Mouse (Mus musculus) 3T3-L1 (cell line): ENCODE measurements around the gene Dapp1.

Experiments
- DNase-seq: peaks from one replicate; pipeline ENCODE4 v3.0.0-alpha.2; 2015; ENCODE audit warnings: low read depth, low spot score

Gene Dapp1

DNA sequence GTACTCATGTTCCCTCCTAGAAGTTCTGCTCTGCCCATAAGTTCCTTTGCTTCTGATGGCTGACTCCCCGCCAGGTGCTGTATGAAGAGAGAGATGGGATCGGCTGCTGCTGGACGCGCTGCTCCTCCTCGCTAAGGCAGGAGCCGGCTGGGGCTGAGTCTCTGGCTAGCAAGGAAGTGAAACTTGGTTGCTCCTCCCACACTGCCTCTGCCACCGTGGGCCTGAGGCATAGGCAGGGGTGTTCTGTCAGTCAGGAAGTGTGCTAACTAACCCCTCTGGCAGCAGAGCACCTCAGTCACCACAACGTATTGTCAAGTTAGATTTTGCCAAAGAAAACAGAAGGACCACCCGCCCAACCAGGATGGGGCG is at the start of gene Dapp1:
TSS of gene Dapp1 (minus strand) at position 164 of the 369 bp plus-strand sequence.
- DNase-seq = peak; percentile 81

DNA sequence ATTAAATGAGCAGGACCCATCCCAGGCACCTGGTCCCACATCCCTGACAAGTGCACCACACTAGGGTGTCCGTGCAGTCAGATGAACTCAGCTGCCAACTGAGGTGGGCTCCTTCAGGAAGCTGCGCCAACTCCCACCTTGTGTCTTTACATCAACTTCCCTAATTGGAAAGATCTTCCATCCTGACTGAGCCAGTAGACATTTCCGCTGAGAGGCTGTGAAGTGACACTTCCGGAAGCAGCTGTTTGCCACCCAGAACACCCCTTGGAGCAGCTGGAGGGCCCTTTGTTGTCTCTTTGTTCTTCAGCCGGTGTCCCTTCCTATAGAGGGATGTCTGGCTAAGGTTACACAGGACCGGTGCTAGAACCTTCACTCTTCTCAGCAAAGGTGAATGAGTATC is 49.2 kb upstream of the Dapp1 start:
- DNase-seq = no peak

DNA sequence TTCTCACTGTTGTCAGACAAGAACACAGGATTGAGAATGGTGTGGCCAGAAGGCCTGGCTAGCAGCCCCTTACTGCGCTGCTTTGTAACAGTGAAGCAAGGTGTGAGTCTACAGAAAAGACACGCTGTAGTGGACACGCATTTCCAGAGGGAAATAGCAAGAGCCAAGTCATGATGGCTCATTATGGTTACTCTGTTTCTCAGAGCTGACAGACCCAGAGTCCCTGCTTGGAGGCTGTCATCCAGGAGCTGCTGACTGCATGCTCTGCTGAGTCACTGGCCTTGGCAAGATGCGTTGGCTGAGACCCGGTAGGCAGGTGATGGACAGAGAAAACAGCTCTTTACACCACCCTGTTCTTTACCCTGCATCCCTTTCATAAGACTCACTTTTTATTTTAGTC is 48.0 kb upstream of the Dapp1 start:
- DNase-seq = peak; percentile 83

DNA sequence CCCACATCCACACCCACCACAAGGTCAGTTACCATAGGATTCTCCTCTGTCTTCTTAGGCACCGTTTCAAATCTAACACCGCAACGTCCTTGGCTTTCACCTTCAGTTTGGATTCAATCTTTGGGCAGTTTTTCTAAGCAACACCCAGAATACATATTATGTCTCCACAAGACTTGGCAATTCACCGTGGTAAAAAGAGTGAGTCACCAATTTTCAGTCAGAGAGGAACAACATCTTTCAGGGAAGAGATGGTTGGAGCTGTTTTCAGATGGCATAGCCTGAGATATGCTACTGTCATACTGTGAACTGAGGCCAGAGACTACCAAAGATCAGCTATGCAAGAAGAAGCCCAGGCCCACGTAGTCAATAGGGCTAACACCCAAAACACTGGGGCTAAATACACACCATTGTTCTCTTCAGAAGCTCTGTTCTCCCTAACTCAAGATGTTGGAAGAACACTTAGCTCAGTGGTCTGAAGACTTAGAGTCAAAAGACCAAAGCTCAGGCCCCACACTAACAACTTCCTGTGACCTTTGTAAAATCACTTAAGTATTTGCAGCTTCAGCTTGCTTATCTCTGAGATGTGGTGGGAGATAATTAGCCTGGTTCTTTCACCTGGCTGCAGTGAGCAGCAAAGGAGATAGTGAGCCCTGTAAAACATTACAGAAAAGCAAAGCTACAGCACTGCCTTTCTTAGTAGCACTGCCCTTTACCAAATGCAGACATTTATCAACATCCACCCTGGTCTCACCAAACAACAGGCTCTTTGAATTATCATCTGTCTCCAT is 46.4 kb upstream of the Dapp1 start:
- DNase-seq = peak; percentile 73

GRCm38 (mm10) chr3:138026286-138026685 is 44.9 kb upstream of the Dapp1 start:
- DNase-seq = no peak

GRCm38 (mm10) chr3:138022651-138023050 is 41.3 kb upstream of the Dapp1 start:
- no peak for DNase-seq

DNA sequence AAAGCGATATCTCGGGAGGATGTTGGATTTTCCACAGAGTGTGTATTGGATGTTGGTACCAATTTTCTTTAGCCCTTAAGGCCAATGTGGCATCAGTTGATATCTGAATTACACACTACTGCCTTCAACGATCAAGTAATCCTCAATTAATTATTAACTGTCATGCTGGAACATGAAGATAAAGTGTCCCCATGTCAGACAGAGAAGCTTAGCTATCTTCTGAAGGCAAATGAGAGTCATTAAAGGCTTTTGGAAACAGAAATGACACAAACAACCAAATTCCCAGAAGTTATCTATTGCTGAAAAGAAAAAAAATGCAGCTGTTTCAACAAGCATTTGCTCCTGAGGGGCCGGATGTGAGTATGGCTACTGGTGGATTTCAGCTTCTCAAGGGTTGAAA is 40.7 kb upstream of the Dapp1 start:
- no peak for DNase-seq

GRCm38 (mm10) chr3:138016810-138017209 is 35.5 kb upstream of the Dapp1 start:
- no peak for DNase-seq

GRCm38 (mm10) chr3:138014725-138015124 is 33.4 kb upstream of the Dapp1 start:
- DNase-seq = no peak

DNA sequence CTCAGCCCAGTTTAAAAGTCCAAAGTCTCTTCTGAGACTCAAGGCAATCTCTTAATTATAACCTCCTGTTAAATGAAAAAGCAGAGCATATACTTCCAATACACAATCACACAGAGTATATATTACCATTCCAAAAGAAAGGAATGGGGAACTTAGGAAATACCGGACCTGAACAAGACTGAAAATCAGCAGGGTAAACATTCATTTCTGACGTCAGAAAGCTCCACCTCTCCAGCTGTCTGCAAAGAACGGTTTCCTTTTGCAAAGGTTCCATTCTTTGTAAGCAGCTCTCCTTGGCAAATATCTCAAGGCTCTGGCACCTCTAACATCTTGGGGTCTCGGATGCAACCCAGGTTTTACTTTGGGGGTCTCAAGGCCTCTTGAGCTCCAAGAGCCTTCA is 31.0 kb upstream of the Dapp1 start:
- DNase-seq = no peak

GRCm38 (mm10) chr3:138008152-138008551 is 26.8 kb upstream of the Dapp1 start:
- DNase-seq = no peak

- DNase-seq = no peak
Observed at GRCm38 (mm10) chr3:138006896-138007295, 25.6 kb upstream of the Dapp1 start.

DNA sequence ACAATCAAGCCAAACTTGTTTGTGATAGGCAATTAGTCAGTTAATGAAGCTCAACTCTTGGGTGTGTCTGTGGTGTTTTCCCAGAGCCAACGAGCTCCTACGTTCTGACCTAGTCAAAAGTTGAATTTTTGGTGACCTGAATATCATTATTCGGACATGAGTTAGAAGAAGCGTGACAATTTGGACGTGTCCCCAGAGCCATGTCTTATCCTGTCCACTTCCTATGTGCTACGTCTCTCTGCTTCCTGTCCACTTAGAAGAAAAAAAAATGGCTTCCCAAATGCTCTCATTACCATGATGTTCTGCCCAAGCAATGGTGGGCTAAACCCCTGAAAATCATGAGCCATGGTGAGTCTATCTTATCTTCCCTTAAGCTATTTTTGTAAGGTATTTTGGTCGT is 21.9 kb upstream of the Dapp1 start:
- no peak for DNase-seq

DNA sequence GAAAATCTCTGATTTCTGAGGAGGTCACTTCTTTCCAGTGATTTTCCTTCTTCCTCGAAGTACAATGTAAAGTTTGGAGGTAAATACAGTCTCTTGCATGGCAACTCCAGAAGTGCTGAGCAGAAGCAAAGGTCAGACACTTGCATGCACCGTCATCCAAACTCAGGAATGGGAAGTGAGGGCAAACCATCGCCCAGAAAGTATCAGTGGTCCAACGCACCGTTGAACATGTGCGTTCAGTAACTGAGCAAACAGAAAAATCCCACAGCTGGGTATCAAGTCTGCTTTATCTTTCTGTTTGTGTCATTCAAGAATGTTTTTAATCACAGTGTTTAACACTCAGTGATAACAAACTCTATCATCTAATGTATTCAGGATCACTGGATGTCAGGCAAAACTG is 21.2 kb upstream of the Dapp1 start:
- DNase-seq = no peak

GRCm38 (mm10) chr3:138001865-138002264 is 20.5 kb upstream of the Dapp1 start:
- DNase-seq = no peak

DNA sequence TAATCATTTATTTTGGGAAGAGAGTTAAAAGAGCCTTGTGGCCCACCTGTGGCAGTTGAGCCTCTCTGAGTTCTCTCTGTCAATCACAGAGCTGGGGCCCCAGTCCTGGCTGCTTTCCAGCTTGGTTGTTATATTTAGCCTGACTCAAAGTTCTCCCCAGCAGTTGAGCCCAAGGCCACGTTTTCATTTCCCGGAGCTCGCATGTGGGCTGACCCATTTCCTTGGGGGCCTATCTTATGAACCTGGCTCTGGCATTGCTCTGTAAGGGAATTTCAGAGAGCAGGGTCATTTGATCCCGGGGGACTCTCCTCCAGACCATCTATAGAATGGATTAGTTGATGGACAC is 19.4 kb upstream of the Dapp1 start:
- DNase-seq = peak; percentile 22

DNA sequence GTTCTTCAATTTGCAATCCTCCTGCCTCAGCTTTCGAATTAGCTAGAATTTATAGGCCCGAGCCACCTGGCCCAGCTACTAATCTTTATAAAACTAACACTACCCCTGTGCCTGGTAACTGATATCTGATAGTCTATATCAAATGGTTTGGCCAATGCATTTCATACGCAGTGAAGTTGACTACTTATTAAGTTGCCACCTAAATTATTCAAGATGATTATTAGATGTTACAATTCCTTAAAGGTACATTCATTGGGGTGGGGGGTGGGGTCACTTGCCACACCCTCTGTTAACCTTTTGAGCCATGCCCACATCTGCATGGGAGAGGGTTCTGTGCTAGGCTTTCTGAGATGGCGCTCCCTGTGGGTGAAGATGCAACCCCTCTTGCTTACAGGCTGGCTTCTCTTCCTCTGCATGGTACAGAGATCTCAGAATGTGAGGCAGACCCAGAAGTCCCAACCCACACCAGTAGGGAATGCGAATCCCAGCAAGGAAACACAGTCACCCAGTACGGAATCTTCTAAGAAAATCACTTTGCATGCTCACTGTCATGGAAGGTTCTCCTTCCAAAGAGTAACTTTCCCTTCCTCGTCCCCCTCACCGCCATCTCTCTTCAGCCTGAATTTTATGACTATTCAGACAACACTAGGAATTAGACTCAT is 18.8 kb upstream of the Dapp1 start:
- no peak for DNase-seq

- DNase-seq = no peak
Observed at GRCm38 (mm10) chr3:137999224-137999790, 18.0 kb upstream of the Dapp1 start.

- DNase-seq = no peak
Observed at GRCm38 (mm10) chr3:137998491-137999223, 17.3 kb upstream of the Dapp1 start.

DNA sequence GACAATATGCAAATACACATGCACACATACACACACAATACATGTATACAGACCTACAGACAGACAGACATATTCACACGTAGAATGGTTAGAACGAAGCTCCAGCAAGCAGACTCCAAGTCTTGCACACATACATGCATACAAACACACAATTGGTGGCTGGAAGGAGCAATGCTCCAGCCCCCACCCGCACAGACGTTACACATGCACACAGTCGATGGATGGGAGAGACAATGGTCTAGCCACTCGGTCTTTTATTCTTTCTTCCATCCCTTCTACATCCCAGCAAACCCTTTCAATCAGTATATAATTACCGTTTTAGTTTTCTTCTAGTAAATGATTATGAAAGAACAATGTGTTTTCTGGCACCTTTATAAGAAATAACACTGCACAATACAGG is 14.1 kb upstream of the Dapp1 start:
- DNase-seq = no peak

DNA sequence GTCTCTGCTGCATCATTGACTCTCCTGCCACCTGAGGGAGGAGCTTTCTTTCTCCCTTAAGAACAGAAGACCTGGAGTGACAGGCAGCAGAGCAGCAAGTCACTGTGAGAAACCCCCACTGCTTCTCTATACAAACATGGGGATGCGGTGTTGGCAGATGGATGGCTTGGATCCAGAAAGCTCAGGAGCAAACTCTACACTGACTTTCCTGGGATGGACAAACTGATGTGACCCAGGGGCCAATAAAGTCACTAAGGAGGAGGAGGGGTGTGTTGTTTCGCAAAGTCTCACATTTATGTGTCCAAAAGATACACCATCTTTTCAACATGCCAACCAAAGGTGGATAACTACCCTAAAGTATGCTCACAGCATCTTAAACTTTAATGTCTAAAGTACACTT is 12.9 kb upstream of the Dapp1 start:
- no peak for DNase-seq

DNA sequence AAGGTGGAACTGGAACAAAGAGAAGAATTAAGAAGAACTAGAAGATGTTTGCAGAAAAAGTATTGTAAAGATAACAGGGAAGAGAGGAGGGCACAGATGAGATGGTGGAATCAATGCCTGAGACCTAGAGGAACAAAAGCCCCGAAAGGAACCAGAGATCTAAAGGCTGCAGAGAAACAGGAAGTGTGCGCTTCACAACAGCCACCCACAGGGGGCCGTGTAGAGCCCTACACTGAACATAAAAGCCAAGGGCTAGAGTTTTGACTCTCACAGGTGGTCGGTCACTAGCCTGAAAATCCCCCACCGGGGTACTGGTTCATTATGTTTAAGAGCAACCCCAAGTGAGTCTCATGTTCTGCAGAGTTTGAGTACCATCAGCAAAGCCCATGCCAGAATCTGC is 11.0 kb upstream of the Dapp1 start:
- peak; percentile 57 for DNase-seq
